Mouse (Mus musculus): ENCODE data around the gene Gkap1. TPM values are rescaled to one million over a fixed set of nuclear protein-coding genes. Genes with fewer than 3 reads are reported as not detected.

Gkap1 gene
- polyA plus RNA-seq, 1 experiment from 2014 or later: 54.2 TPM

- no peak overlapping the region for H3K9ac ChIP-seq (ENCODE audit: low read depth, low read length)
- H3K4me1 ChIP-seq (replicated peaks; ENCODE audit: insufficient read depth, low read length): peaks cover 21% of the 10 kb centered on the region
- no peak overlapping the region for H3K4me2 ChIP-seq (ENCODE audit: low read length)
- H3K9me3 ChIP-seq (replicated peaks; ENCODE audit: low read length): no peaks in the 10 kb centered on the region
- no peak for ATAC-seq (replicated peaks; ENCODE audit: low FRiP score, low read depth)
- H3K4me3 ChIP-seq (replicated peaks; ENCODE audit: low read depth, low read length): no peak overlapping the region
- TF ChIP-seq CTCF (IDR thresholded peaks at IDR 0.05; ENCODE audit: low read depth): no peak
- no peak for DNase-seq (ENCODE audit: low spot score)
- 76% methylated on average over 2 of the region's 2 CpGs for WGBS
- no peaks in the 10 kb centered on the region for H3K36me3 ChIP-seq (ENCODE audit: insufficient read depth, low read length)
- no peak overlapping the region for H3K27ac ChIP-seq
- H3K27me3 ChIP-seq (ENCODE audit: insufficient read depth, low read length): no peaks in the 10 kb centered on the region
Measured at GRCm38 (mm10) chr13:58212530-58212929, 63.0 kb downstream of the Gkap1 start.

- DNase-seq (ENCODE audit: low spot score): no peak
- no peaks in the 10 kb centered on the region for H3K36me3 ChIP-seq (ENCODE audit: insufficient read depth, low read length)
- H3K9ac ChIP-seq (ENCODE audit: low read depth, low read length): no peak overlapping the region
- TF ChIP-seq CTCF (IDR thresholded peaks at IDR 0.05; ENCODE audit: low read depth): no peak
- peaks cover 18% of the 10 kb centered on the region for H3K4me1 ChIP-seq (replicated peaks; ENCODE audit: insufficient read depth, low read length)
- ATAC-seq (replicated peaks; ENCODE audit: low FRiP score, low read depth): no peak
- no peaks in the 10 kb centered on the region for H3K9me3 ChIP-seq (replicated peaks; ENCODE audit: low read length)
- H3K4me3 ChIP-seq (replicated peaks; ENCODE audit: low read depth, low read length): no peak overlapping the region
- no peak overlapping the region for H3K4me2 ChIP-seq (ENCODE audit: low read length)
- no peaks in the 10 kb centered on the region for H3K27me3 ChIP-seq (ENCODE audit: insufficient read depth, low read length)
- 74% methylated on average over 5 of the region's 5 CpGs for WGBS
- H3K27ac ChIP-seq: no peak overlapping the region
Measured at GRCm38 (mm10) chr13:58210441-58210840, 65.1 kb downstream of the Gkap1 start.

DNA sequence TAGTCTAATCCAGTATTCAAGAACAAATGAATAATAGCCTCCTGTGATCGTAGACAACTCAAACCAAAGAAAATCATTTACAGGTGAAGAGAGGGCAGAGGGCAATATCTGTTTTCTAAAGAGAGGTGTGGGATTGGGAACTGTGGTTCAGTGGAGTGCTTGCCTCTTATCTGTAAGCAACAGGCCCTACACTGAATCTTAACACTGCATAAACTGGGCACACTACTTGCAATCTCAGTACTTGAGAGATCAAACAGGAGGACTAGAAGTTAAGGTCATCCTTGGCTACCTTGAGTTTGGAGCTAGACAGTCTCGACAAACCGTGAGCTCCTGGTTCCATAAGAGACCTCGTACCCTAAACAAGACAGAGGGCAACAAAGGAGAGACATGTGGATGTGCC lies 69.4 kb downstream of the Gkap1 start:
- DNase-seq (ENCODE audit: low spot score): no peak
- Histone ChIP-seq H3K9me3 (replicated peaks; ENCODE audit: low read length) (no peaks in the 10 kb centered on the region), H3K9ac (ENCODE audit: low read depth, low read length) (no peak overlapping the region), H3K36me3 (ENCODE audit: insufficient read depth, low read length) (no peaks in the 10 kb centered on the region), H3K4me3 (replicated peaks; ENCODE audit: low read depth, low read length) (no peak overlapping the region), H3K27me3 (ENCODE audit: insufficient read depth, low read length) (no peaks in the 10 kb centered on the region), H3K4me2 (ENCODE audit: low read length) (no peak overlapping the region), H3K4me1 (replicated peaks; ENCODE audit: insufficient read depth, low read length) (peaks cover 4% of the 10 kb centered on the region; the same call in 1 of the 2 replicates), H3K27ac (no peak overlapping the region)
- no peak for ATAC-seq (replicated peaks; ENCODE audit: low FRiP score, low read depth)
- WGBS: 82% methylated on average over 4 of the region's 4 CpGs
- TF ChIP-seq CTCF (IDR thresholded peaks at IDR 0.05; ENCODE audit: low read depth): no peak

DNA sequence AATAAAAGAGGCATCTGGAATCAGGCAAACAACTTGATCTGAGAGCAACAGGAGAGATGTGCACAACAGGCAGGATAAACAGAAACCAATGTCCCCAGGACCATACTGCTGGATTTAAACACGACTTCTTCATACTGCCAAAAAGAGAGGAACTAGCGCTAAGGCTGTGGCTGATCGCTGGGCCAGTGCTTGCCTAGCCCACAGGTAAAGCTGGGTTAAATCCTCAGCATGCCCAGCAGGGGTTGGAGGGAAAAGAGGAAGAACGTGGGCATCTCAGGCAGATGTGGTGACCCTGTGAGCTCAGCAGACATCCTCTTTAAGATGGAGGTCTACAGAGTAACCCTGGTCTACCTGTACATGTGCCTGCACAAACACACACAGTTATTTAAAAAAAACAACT lies 70.5 kb downstream of the Gkap1 start:
- DNase-seq (ENCODE audit: low spot score): no peak
- H3K9ac ChIP-seq (ENCODE audit: low read depth, low read length): no peak overlapping the region
- peaks cover 4% of the 10 kb centered on the region; the same call in 1 of the 2 replicates for H3K4me1 ChIP-seq (replicated peaks; ENCODE audit: insufficient read depth, low read length)
- no peak overlapping the region for H3K4me3 ChIP-seq (replicated peaks; ENCODE audit: low read depth, low read length)
- no peak overlapping the region for H3K4me2 ChIP-seq (ENCODE audit: low read length)
- no peaks in the 10 kb centered on the region for H3K36me3 ChIP-seq (ENCODE audit: insufficient read depth, low read length)
- ATAC-seq (replicated peaks; ENCODE audit: low FRiP score, low read depth): no peak
- H3K27me3 ChIP-seq (ENCODE audit: insufficient read depth, low read length): no peaks in the 10 kb centered on the region
- no peak for TF ChIP-seq CTCF (IDR thresholded peaks at IDR 0.05; ENCODE audit: low read depth)
- no peak overlapping the region for H3K27ac ChIP-seq
- no peaks in the 10 kb centered on the region for H3K9me3 ChIP-seq (replicated peaks; ENCODE audit: low read length)
- WGBS: 66% methylated on average over 4 of the region's 4 CpGs

DNA sequence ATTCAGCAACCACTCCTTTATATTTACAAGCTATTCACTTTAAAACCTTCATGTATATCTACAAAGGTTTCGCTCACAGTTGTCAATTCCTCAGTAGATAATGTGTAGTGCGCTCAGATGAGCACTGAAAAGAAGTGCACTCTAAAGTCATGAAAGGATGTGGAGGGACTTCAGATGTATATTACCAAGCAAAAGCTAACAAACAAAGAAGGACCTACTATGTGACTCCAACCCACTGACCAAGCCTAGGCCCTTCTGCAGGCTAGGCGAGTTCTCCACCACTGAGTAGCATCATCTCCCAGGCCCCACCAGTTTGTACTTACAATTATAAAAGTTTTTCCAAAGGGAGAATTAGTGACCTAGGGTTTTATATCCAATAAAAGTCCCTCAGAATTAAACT lies 71.3 kb downstream of the Gkap1 start:
- Histone ChIP-seq H3K4me1 (replicated peaks; ENCODE audit: insufficient read depth, low read length) (peaks cover 4% of the 10 kb centered on the region; the same call in 1 of the 2 replicates), H3K27ac (no peak overlapping the region), H3K27me3 (ENCODE audit: insufficient read depth, low read length) (no peaks in the 10 kb centered on the region), H3K4me2 (ENCODE audit: low read length) (no peak overlapping the region), H3K36me3 (ENCODE audit: insufficient read depth, low read length) (no peaks in the 10 kb centered on the region), H3K4me3 (replicated peaks; ENCODE audit: low read depth, low read length) (no peak overlapping the region), H3K9ac (ENCODE audit: low read depth, low read length) (no peak overlapping the region), H3K9me3 (replicated peaks; ENCODE audit: low read length) (no peaks in the 10 kb centered on the region)
- no peak for DNase-seq (ENCODE audit: low spot score)
- TF ChIP-seq CTCF (IDR thresholded peaks at IDR 0.05; ENCODE audit: low read depth): no peak
- WGBS: 95% methylated on average over 3 of the region's 3 CpGs
- no peak for ATAC-seq (replicated peaks; ENCODE audit: low FRiP score, low read depth)

DNA sequence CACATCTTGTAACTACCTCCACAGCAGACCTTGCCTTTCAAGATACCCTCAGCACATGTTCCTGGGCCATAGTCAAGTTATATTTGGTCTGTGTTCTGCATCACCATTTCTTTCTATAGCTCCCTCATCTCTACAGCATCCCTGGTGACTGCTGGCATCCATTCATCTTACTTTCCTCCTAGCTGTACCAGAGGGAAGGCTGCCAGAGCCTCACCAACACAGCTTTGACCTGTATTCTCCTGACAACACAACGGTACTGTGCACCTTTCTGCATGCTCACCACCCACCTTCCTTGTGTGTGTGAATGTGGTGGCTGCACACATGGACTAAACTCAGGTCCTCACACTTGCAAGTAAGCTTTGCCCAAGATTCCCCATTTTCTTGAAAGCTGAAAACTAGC lies 72.6 kb downstream of the Gkap1 start:
- Histone ChIP-seq H3K4me1 (replicated peaks; ENCODE audit: insufficient read depth, low read length) (peaks cover 4% of the 10 kb centered on the region; the same call in 1 of the 2 replicates), H3K36me3 (ENCODE audit: insufficient read depth, low read length) (no peaks in the 10 kb centered on the region), H3K27ac (no peak overlapping the region), H3K4me2 (ENCODE audit: low read length) (no peak overlapping the region), H3K27me3 (ENCODE audit: insufficient read depth, low read length) (no peaks in the 10 kb centered on the region), H3K9ac (ENCODE audit: low read depth, low read length) (no peak overlapping the region), H3K9me3 (replicated peaks; ENCODE audit: low read length) (no peaks in the 10 kb centered on the region), H3K4me3 (replicated peaks; ENCODE audit: low read depth, low read length) (no peak overlapping the region)
- no peak for ATAC-seq (replicated peaks; ENCODE audit: low FRiP score, low read depth)
- TF ChIP-seq CTCF (IDR thresholded peaks at IDR 0.05; ENCODE audit: low read depth): no peak
- 100% methylated on average over 1 of the region's 1 CpGs for WGBS
- DNase-seq (ENCODE audit: low spot score): no peak

- Histone ChIP-seq H3K4me1 (replicated peaks; ENCODE audit: insufficient read depth, low read length) (peaks cover 4% of the 10 kb centered on the region; the same call in 1 of the 2 replicates), H3K9ac (ENCODE audit: low read depth, low read length) (no peak overlapping the region), H3K27me3 (ENCODE audit: insufficient read depth, low read length) (no peaks in the 10 kb centered on the region), H3K4me2 (ENCODE audit: low read length) (no peak overlapping the region), H3K4me3 (replicated peaks; ENCODE audit: low read depth, low read length) (no peak overlapping the region), H3K27ac (no peak overlapping the region), H3K9me3 (replicated peaks; ENCODE audit: low read length) (no peaks in the 10 kb centered on the region), H3K36me3 (ENCODE audit: insufficient read depth, low read length) (0 out of 2 replicates have a peak, but pooled peaks cover 3% of the 10 kb centered on the region)
- 94% methylated on average over 3 of the region's 3 CpGs for WGBS
- no peak for DNase-seq (ENCODE audit: low spot score)
- no peak for ATAC-seq (replicated peaks; ENCODE audit: low FRiP score, low read depth)
- TF ChIP-seq CTCF (IDR thresholded peaks at IDR 0.05; ENCODE audit: low read depth): no peak
Measured at GRCm38 (mm10) chr13:58201908-58202307, 73.6 kb downstream of the Gkap1 start.
